Mouse (Mus musculus) ES-CJ7 (cell line): Measurements from ENCODE around the gene Gdpgp1.

Experiments used
- DNase-seq: peaks from one replicate; pipeline ENCODE4 v3.0.0; 2011; ENCODE audit warnings: low read depth, low spot score

The Gdpgp1 gene

DNA sequence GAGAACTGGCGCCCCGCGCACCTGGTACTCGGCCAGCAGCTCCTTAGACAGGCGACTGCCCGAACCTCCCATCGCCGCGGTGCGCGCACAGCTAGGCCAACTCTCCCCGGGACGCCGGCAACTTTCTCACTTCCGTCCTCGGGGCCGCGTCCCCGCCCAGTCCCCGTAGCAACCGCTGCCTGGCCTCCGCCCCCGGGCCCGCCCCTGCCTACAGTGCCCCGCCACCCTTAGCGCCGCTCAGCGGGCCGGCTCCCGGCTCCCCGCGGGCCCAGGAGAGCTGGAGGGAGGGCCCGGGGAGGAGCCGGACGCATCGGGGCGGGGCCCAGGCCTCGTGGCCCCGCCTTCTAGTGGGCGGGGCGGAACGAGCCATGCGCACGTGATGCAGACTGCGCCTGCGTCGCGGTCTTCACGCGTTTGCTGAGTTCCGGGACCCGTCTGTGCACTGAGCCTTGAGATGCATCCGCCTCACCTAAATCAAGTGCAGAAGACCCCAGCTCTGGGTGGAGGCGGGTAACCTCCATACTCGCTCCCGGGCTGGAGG, at the start of gene Gdpgp1, which contains the start of gene Cib1:
Gdpgp1 (plus strand) TSS at position 377 of the 541 bp plus-strand sequence.
Cib1 (minus strand) TSS at position 325 of the 541 bp plus-strand sequence.
- peak; percentile 98 for DNase-seq

DNA sequence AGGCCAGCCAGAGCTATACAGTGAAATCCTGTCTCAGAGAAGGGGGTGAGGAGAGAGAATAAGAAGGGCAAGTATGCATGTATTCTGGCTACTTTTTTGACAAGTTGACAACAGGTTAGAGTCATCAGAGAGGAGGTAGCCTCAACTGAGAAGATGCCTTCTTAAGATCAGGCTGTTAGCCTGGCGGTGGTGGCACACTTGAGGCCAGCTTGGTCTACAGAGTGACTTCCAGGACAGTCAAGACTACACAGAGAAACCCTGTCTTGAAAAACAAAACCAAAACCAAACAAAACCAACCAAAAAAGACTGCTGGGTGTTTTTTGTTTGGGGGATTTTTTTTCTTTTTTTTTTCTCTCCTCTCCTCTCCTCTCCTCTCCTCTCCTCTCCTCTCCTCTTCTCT, 49.2 kb upstream of the Gdpgp1 start:
- no peak for DNase-seq

DNA sequence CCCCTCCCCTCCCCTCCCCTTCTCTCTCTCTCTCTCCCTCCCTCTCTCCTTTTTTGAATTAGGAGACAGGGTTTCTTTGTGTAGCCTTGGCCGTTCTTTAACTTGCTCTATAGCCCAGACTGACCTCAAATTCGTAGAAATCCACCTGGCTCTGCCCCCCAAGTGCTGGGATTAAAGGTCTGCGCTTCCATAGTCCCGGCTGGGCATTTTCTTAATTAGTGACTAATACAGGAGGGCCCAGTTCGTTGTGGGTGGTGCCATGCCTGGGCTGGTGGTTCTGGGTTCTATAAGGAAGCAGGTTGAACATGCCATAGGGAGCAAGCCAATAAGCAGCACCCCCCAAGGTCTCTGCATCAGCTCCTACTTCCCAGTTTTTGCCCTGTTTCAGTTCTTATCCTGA, 48.7 kb upstream of the Gdpgp1 start:
- no peak for DNase-seq

DNA sequence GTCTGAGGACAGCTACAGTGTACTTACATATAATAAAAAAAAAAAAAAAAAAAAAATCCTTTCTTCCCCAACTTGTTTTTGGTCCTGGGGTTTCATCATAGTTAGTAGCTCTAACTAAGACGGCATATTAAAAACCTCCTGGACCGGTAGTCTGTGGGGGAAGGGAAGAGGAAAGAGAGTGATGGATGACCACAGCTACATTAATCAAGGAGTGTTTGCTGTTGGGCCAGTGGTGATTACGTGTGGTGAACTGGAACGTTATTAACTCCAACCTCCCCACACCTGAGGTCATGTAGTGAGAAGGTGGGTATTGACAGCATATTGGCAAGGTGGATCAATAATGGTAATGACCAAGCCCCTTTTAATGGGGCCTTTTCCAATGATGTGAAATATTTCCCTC, 48.1 kb upstream of the Gdpgp1 start:
- no peak for DNase-seq

DNA sequence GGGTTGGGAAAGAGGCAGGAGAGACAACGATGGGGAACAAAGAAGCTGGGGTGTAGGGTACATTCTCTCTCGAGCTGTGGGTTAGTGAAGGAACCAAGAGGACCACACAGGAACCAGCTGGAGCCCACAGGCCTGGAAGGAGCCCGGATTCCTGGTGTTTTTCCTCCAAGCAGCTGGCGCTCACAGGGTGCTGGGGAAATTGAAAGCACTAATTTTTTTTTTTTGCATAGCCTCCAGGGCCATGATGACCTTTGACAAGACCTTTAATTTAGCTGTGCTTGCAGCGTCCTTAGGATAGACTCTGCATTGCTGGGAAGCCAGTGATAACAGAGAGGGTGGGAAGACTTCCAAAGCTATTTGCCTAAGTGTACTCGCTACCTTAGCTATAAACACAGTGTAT, 47.7 kb upstream of the Gdpgp1 start:
- DNase-seq = peak; percentile 17

DNA sequence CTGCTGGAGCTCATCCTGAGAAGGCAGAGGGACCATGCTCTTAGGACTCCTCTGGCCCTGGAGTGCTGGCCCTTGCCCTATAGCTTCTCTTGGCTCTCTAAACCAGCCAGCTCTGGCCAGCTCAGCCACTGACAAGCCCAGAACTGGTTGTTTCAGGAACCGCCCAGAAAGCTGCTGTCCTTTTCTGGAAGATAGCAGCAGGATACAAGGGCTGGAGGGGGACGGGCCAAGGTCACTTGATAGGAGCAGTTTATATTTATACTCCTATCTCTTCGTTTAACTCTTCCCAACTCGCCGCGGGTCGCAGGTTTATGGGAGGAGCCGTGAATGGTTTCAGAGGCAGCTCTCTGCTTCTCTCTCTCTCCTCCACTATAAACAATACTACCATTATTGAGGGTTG, 46.6 kb upstream of the Gdpgp1 start:
- peak; percentile 94 for DNase-seq

DNA sequence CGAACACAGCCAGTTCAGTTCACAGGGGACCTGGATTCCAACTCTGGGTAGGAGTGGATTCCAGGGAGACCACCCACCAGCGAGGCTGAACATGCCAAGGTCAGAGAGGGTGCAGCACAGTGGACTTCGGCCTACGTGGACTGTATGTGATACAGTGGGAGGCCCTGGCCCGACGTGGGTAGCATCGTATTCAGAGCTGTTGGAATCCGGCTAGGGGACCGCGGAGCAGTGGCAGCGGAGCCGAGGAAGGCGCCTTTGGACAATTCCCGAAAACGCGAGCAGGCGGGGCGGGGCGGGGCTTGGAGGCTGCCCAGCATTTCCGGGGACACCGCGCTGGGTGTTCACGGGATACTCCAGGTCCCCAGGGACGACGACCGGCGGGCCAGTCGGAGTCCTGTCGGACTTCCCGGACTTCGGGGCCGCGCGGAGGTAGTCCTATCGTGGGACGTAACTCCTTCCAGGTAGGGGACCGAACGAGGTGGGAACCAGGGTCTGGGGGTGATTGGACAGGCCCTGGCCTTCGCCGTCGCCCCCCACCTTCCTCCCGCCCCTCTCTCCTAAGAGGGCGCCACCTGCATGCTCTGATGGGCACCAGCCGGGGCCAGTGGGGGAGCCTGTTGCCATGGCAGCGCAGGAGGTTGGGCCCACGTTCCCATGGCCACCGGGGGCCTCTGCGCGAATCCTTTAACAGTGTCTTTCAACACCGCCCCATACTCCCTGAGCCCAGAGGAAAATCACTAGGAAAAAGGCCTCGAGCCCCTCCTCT, 46.0 kb upstream of the Gdpgp1 start, which contains the start of gene Sema4b:
Sema4b (plus strand) TSS at position 311 of the 766 bp plus-strand sequence.
- DNase-seq = peak; percentile 92

DNA sequence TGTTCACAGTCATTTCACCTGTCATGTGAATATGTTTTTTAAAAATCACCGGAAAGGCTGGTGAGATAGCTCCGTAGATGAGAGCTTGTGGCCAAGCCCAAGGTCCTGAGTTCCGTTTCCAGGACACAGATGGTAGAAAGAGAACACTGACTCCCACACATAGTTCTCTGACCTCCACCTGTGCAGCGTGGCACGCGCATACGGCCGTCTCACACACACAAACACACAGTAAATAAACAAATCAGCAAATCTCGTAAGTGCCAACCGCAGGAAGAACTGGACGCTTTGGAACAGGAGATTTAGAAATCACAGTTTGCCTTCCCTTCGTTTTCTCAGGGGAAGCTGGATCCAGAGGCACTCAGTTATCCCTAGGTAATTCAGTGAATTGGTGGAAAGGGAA, 45.2 kb upstream of the Gdpgp1 start:
- no peak for DNase-seq

DNA sequence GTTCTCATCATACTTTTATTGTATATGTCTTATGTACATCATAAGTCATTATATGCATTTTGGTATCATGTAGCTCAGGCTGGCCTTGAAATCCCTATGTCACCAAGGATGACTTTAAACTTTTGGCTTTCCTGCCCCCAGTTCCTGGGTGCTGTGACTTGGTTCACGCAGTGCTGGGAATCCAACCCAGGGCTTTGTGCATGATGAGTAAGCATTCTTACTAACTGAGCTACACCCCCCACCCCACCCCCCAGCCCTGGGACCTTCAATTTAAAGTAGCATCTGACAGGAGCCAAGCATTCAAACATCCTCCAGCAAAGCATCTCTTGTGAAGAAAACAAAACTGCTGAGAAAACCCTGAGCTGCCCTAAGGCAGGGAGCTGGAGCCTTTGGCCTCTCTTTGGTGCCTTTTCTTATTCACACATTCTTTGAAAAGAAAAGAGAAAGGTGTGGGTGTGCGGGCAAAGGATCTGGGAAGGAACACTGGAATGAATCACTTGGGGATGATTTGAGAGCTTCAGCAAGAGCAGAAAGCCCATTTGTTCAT, 44.0 kb upstream of the Gdpgp1 start:
- peak; percentile 91 for DNase-seq

DNA sequence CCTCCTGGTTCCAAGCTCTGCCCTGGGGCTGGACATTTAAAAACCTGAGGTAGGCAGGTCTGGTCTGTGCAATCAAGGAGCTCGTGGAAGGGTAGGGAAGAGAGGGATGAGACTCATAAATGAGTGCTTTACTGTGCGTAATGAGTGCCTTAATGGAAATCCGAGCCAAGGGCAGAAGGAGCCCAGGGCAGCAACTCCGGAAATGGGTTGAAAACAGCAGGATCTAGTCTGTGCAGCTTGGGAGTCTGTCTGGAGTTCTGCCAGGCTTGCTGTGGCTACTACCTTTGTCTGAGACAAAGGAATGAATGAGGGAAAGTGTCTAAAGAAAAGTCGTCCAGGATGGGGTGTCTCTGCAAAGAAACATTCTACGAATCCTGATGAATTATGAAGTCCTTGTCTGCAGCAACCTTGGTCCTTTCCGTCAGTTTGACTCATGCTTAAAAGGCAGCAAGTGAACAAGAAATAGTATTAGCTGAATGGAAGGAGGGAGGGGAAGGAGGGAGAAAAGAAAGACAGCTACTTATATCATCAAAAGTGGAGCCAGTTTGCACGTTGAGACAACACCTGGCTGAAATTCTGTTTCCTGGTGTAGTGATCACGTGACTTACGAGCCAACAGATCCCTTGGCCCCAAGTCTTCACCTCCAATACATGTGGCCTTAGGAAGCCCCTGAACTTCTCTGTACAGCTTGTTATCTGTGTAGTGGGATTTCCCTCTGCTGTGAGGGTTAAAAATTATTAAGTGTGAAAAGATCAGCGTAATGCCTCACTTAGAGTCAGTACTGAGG, 43.3 kb upstream of the Gdpgp1 start:
- DNase-seq = peak; percentile 63

DNA sequence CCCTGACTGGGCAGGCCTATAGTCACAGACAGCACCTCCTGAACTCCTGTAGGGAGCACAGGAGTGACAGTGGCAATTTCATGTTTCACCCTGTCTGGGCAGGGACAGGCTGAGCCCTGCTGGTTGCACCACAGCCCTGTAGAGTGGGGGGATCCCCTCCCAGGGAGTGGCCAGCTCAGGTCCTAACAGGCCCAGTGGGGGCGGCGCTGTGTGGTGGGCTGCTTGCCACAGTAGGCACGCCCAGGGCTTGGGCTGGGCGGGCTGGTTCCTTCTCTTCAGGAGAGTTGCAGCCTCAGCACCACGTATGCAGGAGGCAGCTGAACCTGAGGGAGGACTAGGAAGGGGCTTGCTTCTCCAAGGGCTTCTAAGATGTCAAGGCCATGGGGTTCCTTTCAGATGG, 41.2 kb upstream of the Gdpgp1 start:
- peak; percentile 71 for DNase-seq

DNA sequence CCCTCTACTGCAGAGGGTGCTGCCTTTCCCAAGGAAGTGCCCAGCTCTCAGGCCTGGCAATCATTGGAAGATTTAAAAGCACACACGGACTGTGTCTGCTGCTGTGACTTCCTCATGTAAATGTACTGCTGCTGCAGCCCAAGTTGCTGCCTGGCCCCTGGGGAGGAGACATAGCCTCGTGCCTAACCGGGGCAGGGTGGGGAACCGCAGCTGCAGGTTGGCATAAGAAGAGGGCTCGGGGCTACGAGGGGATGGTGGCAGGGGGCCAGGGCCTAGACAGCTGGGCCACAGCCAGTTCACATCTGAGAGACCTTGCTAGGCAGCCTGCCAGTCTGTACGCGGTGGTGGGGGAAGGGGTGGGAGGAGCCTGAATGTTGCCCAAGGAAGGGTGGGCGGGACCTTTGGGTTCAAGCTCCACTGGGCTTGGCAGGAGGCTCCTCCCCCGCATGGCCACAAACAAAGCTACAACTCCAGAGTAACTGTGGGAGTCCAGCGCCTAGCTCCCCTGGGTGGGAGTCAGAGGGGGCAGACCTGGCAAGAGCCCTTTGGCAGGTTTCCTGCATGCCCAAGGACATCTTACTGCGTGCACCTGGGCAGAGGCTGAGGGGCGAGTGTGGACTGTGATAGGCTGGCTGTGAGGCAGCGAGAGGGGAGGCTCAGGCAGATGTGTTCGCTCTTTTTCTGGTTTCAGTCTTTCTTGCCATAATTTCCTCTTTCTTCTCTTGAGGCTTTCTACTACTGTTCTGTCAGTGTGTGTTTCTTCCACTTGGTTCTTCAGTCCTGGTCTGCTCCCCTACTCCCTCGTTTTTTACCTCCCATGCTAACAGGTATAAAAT, 40.2 kb upstream of the Gdpgp1 start:
- peak; percentile 90 for DNase-seq

DNA sequence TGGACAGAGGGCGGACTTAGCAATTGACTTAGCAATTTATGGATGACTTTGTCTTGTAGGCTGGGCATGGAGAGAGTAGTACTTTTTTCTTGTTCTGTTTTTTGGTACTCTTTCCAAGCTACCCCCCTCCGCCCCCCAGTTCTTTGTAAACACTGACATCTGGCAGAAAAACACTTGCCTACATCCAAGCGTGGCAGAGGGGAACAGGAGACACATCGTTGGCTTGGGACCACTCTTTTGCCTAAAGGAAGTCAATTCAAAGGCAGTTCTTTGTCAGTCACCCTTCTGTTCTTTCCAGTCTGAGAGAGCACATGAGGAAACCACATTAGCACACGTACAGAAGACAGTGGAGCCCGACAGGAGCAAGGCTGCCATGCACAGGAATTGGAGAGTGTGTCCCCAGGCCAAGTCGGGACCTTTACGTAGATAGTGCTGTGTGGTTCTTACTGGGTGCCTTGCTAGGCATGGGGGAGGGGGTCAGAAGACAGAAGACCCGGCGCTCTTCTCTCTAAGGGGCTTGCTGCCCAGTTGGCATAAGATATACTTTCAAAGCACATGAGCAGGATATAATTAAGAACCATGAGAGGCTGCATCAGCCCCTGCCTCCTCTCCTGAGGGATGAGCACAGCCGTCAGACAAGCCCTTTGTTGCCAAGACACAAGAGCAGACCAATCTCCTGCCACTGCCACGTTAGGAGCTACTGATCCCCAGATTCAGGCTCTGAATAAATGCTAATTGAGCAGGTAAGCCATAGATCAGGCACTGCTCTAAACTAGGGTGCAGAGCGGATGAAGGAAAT, 38.5 kb upstream of the Gdpgp1 start:
- no peak for DNase-seq

DNA sequence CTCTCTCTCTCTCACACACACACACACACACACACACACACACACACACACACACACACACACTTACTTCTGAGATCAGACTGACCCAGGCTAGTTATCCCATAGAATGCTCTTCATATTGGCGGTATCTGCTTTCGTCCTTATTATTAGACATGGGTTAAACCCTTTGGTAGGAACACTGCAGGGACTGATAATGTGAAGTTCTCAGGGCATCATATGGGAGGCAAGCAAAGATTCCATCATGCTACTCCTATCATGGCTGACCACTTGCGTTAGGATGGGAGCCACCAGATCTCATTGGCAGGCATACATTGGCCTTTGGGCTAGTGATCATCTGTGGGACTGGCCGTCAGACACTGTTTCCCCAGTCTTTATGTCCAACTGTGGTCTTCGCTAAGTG, 37.5 kb upstream of the Gdpgp1 start:
- no peak for DNase-seq

DNA sequence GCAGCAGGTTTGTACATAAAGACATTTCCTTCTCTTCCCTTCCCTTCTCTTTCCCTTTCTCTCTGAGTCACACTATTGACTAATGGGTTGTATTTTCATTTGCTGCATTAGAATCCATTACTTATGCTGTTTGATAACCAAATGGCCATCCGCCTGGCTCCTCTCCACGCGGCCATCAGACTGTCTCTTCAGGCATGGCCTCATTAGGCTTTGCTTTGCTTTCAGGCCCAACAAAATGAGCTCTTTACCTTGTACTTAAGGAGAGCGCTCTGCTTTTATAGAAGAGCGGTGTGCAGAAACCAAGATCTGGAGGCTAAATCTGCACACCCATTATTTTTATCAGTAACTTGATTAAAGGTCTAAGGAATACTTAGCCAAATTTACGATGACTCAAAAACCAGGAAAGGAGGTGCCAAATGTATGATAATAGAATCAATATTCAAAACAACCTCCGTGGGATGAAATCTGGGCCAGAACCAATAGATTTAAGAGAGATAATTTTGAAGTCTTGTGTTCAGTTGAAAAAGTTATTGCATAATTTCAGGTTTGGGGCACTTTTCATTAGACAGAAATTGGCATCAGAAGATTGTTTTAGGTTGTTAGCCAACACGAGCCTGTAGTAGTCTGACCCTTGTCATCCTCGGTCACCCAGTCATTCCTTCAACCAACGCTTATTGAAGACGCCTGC, 36.9 kb upstream of the Gdpgp1 start:
- DNase-seq = no peak

DNA sequence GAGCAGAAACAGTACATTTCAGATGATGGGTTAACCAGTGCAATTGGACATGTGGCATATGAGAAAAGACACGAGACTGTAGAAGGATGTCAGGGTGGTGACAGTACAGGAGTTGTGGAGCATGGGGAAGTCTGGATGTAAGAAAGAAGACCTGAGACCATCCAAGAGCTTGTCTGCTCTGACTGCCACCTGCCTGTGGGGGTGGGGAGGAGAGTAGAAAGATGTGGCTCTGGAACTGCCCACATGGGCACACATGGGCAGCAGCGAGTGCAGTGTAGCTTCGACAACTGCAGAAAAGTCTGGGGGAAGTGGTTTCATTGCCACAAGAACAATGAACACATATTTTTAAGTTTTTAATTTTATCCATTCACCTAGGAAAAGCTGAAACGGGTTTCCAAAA, 35.3 kb upstream of the Gdpgp1 start:
- no peak for DNase-seq

DNA sequence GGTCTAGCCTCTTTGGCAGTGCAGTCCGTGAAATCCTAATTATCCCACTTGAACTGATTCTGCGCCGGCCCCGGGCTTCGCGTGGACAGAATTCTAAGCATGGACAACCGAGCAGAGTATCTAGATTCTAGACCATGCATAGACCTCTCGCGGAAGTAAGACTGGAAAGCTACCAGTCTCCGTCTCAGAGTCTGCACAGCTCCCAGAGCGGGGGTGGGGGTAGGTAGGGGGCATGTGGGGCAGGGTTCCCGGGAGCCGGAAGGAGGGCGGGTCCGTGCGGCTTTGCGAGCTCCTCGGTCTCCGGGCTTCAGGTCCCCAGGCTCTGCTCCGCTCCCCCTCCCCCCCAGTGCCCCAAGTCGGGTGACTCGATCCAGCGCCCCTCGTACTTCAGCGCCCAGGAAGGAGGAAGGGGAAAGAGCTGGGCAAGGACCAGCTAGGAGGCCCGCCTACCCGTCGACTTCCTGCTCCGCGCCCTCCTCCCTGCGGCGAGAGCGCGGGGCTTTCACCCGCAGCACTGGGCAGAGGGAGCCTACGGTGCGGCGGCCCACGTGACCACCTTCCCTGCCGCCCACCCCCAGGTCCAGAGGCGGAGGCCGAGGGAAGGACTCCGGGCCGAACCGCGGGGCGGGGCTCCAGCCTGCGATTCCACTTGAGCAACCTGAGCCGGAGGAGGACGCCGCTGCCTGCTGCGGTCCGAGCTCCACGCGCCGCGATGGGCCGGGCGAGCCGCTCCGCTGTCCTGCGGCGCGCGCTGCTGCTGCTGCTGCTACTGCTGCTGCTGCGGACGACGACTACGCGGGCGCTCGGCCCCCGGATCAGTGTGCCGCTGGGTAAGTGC, 34.5 kb upstream of the Gdpgp1 start:
- DNase-seq = peak; percentile 84

DNA sequence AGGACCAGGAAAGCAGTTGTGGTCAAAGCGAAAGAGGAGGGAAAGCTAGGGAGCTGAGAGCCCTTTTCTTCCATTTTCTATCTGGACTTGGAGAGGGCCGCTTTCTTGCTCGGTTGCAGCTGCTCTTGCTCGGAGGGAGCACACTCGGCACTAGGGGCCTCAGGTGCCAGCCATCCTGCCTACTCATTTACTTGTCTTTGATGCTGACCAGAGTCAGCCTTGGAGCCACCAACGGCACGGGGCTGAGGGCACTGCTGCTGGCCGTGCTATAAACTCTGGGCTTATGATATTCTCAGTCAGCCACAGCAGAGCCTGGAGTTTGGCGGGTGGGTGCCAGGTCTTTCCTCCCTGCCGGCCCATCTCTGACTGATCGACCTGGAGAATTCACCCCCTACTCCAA, 33.8 kb upstream of the Gdpgp1 start:
- no peak for DNase-seq

DNA sequence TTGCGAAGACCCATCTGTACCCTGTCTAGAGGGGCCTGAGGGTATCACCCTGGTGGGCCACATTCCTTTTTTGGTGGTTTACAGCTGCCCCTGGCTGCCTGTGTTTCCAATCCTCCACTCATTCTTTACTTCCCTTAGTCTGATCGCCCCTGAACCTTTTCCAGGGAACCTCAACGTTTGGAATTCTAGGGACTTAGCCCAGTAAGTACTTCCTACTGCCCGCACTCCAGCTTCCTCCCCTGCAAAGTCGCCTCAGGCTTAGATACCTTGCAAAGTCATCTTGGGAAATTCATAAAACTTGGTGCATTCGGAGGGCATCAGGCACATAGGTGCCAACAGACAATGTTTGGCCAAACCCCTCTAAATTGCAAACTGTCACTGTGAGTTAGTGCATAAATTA, 33.4 kb upstream of the Gdpgp1 start:
- no peak for DNase-seq
